Mouse (Mus musculus) CH12.LX (cell line): Measurements from ENCODE around the gene Mkks.
A peak's percentile ranks its signal among the peaks of the same experiment; 100 is the strongest.

Experiments
- CTCF ChIP-seq, 2 experiments: IDR thresholded peaks in 1 of 2; conservative IDR thresholded peaks in 1 of 2; 2 replicates each; pipeline ENCODE4 v1.5.1; 2011 to 2012; ENCODE audit warnings: low read depth in 2 of 2, low read length in 2 of 2, improper control_type of control experiment in 1 of 2, inconsistent platforms in 1 of 2, mild to moderate bottlenecking in 1 of 2, moderate library complexity in 1 of 2
- EP300 ChIP-seq: IDR thresholded peaks from 2 replicates; pipeline ENCODE4 v1.6.1; 2011; ENCODE audit warnings: low read length, improper control_type of control experiment
- JUN ChIP-seq: IDR thresholded peaks from 2 replicates; pipeline ENCODE4 v1.6.1; 2011; ENCODE audit warnings: low read depth, mild to moderate bottlenecking, low read length, improper control_type of control experiment, moderate library complexity; ENCODE audit not compliant: insufficient read depth
- MEF2A ChIP-seq: IDR thresholded peaks from 2 replicates; pipeline ENCODE4 v1.6.1; 2014; ENCODE audit warnings: low read depth, mild to moderate bottlenecking, inconsistent platforms, low read length, improper control_type of control experiment, borderline replicate concordance
- MXI1 ChIP-seq: IDR thresholded peaks from 2 replicates; pipeline ENCODE4 v1.6.1; 2011; ENCODE audit warnings: mild to moderate bottlenecking, low read depth, low read length, improper control_type of control experiment
- POLR2A ChIP-seq: IDR thresholded peaks from 2 replicates; pipeline ENCODE4 v1.6.1; 2011; ENCODE audit warnings: low read depth, mild to moderate bottlenecking, improper control_type of control experiment, low read length
- RCOR1 ChIP-seq: conservative IDR thresholded peaks from 2 replicates; pipeline ENCODE4 v1.6.1; 2012; ENCODE audit warnings: low read depth, mild to moderate bottlenecking, inconsistent platforms, low read length, improper control_type of control experiment
- SIN3A ChIP-seq: IDR thresholded peaks from 2 replicates; pipeline ENCODE4 v1.6.1; 2012; ENCODE audit warnings: low read length, improper control_type of control experiment, inconsistent platforms
- TBP ChIP-seq: conservative IDR thresholded peaks from 2 replicates; pipeline ENCODE4 v1.6.1; 2011; ENCODE audit warnings: low read depth, low read length, improper control_type of control experiment
- USF1 ChIP-seq: IDR thresholded peaks from 2 replicates; pipeline ENCODE4 v1.6.1; 2014; ENCODE audit warnings: low read depth, mild to moderate bottlenecking, inconsistent platforms, low read length, improper control_type of control experiment
- USF2 ChIP-seq: conservative IDR thresholded peaks from 2 replicates; pipeline ENCODE4 v1.6.1; 2011; ENCODE audit warnings: low read depth, low read length, improper control_type of control experiment

GRCm38 (mm10) chr2:136833976-136834714 is 57.0 kb downstream of the Mkks start:
- TF ChIP-seq MEF2A (no peak), POLR2A (no peak), EP300 (0 out of 2 replicates have a peak, but pooled peaks have one; percentile 45), MXI1 (no peak), CTCF (conservative IDR thresholded peaks at IDR 0.05 in 1 of 2, IDR thresholded peaks at IDR 0.05 in 1 of 2; ENCODE audit: low read depth in 2 of 2, low read length in 2 of 2) (no peak), TBP (no peak), RCOR1 (no peak), JUN (no peak), USF1 (no peak), SIN3A (no peak), USF2 (no peak)
